Mouse (Mus musculus) cerebellum, adult 2 months (tissue): ENCODE results near the gene Dennd2a. TPM values are rescaled to one million over a fixed set of nuclear protein-coding genes. Genes with fewer than 3 reads are reported as not detected.

Experiments used
- DNase-seq, 2 experiments: peaks; one replicate each; pipeline ENCODE4 v3.0.0; 2021
- H3K27ac ChIP-seq: fragments of 200-500 bp; 2 replicates; pipeline ENCODE4 v1.5.1; 2012; ENCODE audit warnings: low read length, control low read depth, inconsistent platforms; ENCODE audit not compliant: insufficient read depth
- H3K27me3 ChIP-seq: fragments of 200-500 bp; 2 replicates; pipeline ENCODE4 v1.6.1; 2012; ENCODE audit warnings: inconsistent platforms, mild to moderate bottlenecking, low read length, moderate library complexity; ENCODE audit not compliant: control insufficient read depth, insufficient read depth
- H3K4me1 ChIP-seq: fragments of 200-500 bp; 2 replicates; pipeline ENCODE4 v1.6.1; 2011; ENCODE audit warnings: low read length; ENCODE audit not compliant: control insufficient read depth, insufficient read depth
- H3K4me3 ChIP-seq: fragments of 200-500 bp; replicated peaks from 2 replicates; pipeline ENCODE3; 2011; ENCODE audit warnings: mild to moderate bottlenecking, low read depth, low read length, control low read depth; ENCODE audit not compliant: insufficient read depth
- CTCF ChIP-seq: fragments of 200-500 bp; IDR thresholded peaks from 2 replicates; pipeline ENCODE4 v1.5.1; 2011; ENCODE audit warnings: low read depth, mild to moderate bottlenecking, control low read depth, low read length, moderate library complexity, borderline replicate concordance; ENCODE audit not compliant: insufficient read depth
- POLR2A ChIP-seq: fragments of 200-500 bp; IDR thresholded peaks from 2 replicates; pipeline ENCODE4 v1.6.1; 2011; ENCODE audit warnings: low read length, control low read depth, borderline replicate concordance; ENCODE audit not compliant: insufficient read depth
- WGBS: fragments of 180-500 bp; shearing (Covaris S2); methylation state at CpG from one replicate; pipeline ENCODE4 v1.1.7; 2018; 5-methylcytosine and 5-hydroxymethylcytosine counted together
- polyA plus RNA-seq: library from polyadenylated mRNA; depleted of rRNA; stranded (reverse); fragments of >200 nt; gene quantifications from 2 replicates; pipeline ENCODE4 v1.2.3, GENCODE M21; 2012

The Dennd2a gene
- polyA plus RNA-seq, 1 experiment, result 12.3 TPM

DNA sequence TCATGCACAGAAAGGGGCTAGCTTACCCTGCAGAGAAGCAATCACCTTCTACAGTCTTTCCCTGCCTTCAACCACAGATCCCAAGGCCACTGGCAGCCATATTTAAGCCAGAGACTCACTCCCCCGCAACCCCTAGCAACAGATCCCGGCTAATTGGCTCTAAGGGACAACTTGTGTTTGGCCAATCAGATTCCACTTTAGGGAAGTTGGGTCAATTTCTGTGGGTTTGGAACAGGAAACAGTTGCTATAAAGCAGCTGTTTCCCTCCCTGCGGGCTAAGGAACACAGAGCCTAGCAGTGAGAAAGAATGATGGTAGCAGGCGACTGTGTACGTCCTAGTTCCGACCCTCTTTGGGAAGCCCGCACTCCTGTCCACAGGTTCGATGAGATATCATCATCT lies 19.4 kb downstream of the Dennd2a start:
- no peak for DNase-seq
- WGBS, result 80% methylated on average over 8 of the region's 8 CpGs
- Histone ChIP-seq H3K4me1 (no peaks in the 10 kb centered on the region; the same call in 1 of the 2 replicates), H3K27me3 (no peaks in the 10 kb centered on the region; the same call in 1 of the 2 replicates), H3K4me3 (no peak overlapping the region), H3K27ac (no peak overlapping the region)
- no peak for TF ChIP-seq CTCF
- no peak for TF ChIP-seq POLR2A

DNA sequence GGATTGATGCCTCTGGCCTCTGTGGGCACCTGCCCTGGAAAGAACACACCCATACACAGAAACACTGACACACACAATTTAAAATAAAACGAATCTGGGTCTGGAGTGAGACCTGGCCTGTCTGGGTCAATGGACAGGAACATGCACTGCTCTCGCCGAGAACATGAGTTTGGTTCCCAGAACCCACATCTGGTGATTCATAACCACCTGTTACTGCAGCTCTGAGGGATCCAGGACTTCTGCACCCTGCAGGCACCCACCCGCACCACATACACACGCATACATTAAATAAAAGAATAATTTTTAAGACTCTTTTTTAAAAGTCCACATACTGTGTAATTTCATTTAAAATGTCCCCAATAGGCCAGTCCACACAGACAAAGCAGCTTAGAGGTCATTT lies 20.4 kb downstream of the Dennd2a start:
- no peak for TF ChIP-seq POLR2A
- no peak for TF ChIP-seq CTCF
- DNase-seq, result no peak
- no peaks in the 10 kb centered on the region; the same call in 1 of the 2 replicates for H3K27me3 ChIP-seq
- WGBS, result 89% methylated on average over 5 of the region's 5 CpGs
- no peak overlapping the region for H3K27ac ChIP-seq
- no peaks in the 10 kb centered on the region; the same call in 1 of the 2 replicates for H3K4me1 ChIP-seq
- H3K4me3 ChIP-seq, result no peak overlapping the region

DNA sequence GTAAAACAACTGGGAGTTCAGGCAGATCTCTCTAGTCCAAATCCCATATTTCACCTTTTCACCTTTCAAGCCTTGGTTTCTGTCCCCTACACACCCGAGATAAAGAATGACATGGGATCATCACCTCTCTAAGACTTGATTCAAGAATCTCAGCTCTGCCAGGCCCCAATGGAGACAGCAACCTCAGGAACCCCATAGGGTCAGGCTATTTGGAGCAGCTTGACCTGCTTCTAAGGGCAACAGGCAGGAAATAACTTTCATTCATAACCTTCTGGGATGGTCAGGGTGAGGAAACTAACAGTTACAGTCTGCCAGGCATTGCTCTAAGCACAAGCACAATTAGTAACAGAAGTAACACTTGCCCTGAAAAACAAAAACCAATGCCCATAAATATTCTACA lies 21.0 kb downstream of the Dennd2a start:
- Histone ChIP-seq H3K27me3 (no peaks in the 10 kb centered on the region; the same call in 1 of the 2 replicates), H3K27ac (no peak overlapping the region), H3K4me1 (no peaks in the 10 kb centered on the region; the same call in 1 of the 2 replicates), H3K4me3 (no peak overlapping the region)
- 71% methylated on average over 1 of the region's 1 CpGs for WGBS
- DNase-seq, result no peak
- TF ChIP-seq POLR2A, result no peak
- TF ChIP-seq CTCF, result no peak

DNA sequence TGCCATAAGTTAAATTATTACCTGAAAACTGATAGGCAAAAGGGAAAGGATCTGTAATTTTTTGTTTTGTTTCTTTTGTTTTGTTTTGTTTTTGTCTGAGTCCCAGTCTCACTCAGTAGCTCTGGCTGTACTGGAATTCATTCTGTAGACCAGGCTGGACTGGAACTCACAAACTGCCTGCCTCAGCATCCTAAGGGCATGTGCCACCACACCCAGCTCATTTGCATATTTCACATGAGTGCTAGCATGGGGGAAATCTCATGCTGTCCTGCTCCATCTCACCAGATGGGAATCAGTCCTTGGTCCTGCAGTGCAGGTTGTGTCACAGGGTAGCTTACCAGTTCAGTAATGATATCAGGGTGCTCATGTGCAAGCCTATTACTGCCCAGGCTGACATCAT lies 22.7 kb downstream of the Dennd2a start:
- H3K4me1 ChIP-seq, result no peaks in the 10 kb centered on the region; the same call in 1 of the 2 replicates
- no peak overlapping the region for H3K27ac ChIP-seq
- DNase-seq, result no peak
- H3K4me3 ChIP-seq, result no peak overlapping the region
- TF ChIP-seq CTCF, result no peak
- TF ChIP-seq POLR2A, result no peak
- no peaks in the 10 kb centered on the region; the same call in 1 of the 2 replicates for H3K27me3 ChIP-seq

DNA sequence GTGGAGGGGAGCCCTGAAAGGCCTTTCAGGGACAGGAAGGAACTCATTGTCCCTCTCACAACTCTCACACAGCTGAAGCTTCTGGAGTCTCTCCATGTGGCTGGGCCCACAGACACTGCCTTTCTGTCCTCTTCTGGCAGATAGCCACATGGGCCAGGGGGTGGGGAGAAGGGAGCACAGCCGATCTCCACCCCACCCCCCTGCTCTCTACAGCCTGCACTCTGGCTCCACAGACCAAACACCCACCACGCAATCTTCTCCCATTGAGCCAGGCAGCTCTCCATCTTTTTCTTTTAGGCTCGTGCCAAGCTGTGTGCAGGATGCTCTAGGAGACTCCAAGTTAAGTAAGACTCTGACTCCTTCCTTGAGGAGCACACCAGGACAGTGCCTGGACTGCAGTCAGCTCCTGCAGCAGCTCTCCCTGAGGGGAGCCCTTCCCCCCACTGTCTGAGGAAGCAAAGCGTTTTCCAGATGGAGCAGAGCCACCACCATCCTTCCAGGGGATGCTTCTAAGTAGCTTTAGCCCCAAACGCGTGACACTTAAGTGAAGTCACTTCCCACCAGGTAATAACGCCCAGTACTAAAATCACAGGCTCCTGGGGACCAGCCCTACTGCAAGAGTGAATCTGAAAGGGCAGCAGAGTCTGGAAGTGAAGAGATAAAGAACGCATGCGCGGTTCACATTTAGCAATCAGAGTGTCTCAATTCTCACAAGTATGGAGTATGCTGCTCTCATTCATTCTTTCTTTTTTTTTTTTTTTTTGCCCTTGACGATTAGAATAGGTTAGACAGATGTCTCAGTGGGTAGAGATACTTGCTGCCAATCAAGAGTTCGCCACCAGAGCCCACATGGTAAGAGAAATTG lies 28.8 kb downstream of the Dennd2a start:
- Histone ChIP-seq H3K4me3 (peak overlapping the region; percentile 3), H3K27ac (peak overlapping the region; percentile 58; the same call in 1 of the 2 replicates), H3K27me3 (no peaks in the 10 kb centered on the region), H3K4me1 (peaks cover 4% of the 10 kb centered on the region)
- WGBS, result 21% methylated on average over 12 of the region's 12 CpGs
- TF ChIP-seq CTCF, result no peak
- no peak for TF ChIP-seq POLR2A
- peak; percentile 61 to 78 for DNase-seq

DNA sequence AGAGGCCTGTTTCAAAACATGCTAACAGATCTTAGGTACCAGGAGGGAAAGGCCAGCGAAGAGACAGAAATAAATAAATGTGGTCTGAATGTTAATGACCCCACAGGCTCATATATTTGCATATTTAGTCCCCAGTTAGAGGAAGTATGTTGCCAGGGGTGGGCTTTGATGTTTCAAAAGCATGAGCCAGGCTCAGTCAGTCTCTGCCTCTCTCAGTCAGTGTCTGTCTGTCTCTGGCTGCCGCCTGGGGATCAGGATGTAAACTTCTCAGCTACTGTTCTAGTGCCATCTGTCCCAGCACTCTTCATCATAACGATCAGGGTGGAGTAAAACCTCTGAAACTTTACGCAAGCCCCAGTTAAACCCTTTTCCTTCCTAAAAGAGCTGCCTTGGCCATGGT lies 29.9 kb downstream of the Dennd2a start:
- no peak for DNase-seq

DNA sequence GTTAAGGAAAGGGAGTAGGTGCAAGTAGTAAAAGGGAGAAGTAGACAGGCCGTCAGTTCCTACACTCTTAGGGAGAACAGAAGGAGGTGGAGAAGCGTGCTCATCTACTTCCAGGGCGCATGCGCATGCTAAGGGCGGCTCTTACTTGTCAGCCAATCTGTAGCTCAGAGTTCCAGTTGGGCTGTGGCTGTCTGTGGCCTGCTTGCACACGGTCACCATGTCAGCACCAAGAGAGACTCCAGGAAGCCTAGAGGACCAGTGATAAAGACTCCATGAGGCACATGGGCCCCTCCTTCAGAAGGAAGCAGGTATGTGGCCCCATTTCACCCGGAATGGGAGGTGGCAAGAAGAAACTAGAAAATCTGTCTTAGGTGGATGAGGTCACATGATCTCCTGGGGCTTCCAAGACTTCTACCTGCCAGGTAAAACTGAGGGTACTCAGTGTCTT lies 30.3 kb downstream of the Dennd2a start:
- TF ChIP-seq POLR2A (no peak), CTCF (no peak)
- 72% methylated on average over 7 of the region's 7 CpGs for WGBS
- DNase-seq, result peak in 1 of 2 experiments; percentile 27
- H3K4me1 ChIP-seq, result peaks cover 14% of the 10 kb centered on the region
- H3K27ac ChIP-seq, result 0 out of 2 replicates have a peak overlapping the region, but pooled peaks have one; percentile 28
- H3K4me3 ChIP-seq, result peak overlapping the region; percentile 29
- no peaks in the 10 kb centered on the region for H3K27me3 ChIP-seq

More for the DNA sequence above, 29.9 kb downstream of the Dennd2a start:
- Histone ChIP-seq H3K27me3 (no peaks in the 10 kb centered on the region), H3K4me3 (no peak overlapping the region), H3K27ac (no peak overlapping the region), H3K4me1 (peaks cover 10% of the 10 kb centered on the region)
- TF ChIP-seq CTCF, result no peak
- no peak for TF ChIP-seq POLR2A
- WGBS, result 61% methylated on average over 4 of the region's 4 CpGs

DNA sequence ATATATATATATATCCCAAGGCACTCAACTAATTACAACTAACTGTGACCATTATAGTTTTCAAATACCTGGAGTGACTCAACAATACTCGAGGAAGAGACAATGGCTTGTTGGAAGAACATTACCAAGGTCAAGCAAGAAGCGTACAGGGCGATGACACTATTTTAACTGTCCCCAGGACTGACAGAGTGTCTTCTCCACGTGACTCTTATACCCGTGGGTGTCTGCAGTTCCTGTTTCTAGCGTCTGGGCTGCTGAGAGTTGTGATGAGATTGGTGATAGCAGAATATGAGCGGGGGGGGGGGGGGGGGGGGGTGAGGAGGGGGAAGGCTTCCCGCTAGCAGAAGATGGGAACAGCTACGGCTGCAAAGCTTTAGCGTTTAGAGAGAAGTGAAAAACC lies 30.9 kb downstream of the Dennd2a start:
- WGBS, result 46% methylated on average over 10 of the region's 10 CpGs
- no peak overlapping the region for H3K4me3 ChIP-seq
- TF ChIP-seq CTCF (no peak), POLR2A (no peak)
- no peaks in the 10 kb centered on the region for H3K27me3 ChIP-seq
- H3K4me1 ChIP-seq, result peaks cover 16% of the 10 kb centered on the region
- H3K27ac ChIP-seq, result no peak overlapping the region
- DNase-seq, result no peak
